15 mouse cellular contexts compared by ENCODE assay signal in genomic region chr5:123103556-123103955, GRCm38 (mm10). TPM values are rescaled to one million over a fixed set of nuclear protein-coding genes. Genes with fewer than 3 reads are reported as not detected.
A peak's percentile ranks its signal among the peaks of the same experiment; 100 is the strongest.
DNase-seq lines count a peak whose midpoint lies in the region; ATAC-seq and TF ChIP-seq lines count a peak whose summit lies in the region.
"Had no signal": no experiment of that assay in that cellular context is flagged by ENCODE, and none has a peak within 500 bp of the region (broad histone marks: within the 10 kb centered on the region; RNA-seq: fewer than 3 reads in every experiment).

No protein-coding gene starts in this region.

- peak; percentile 39 for DNase-seq in gastrocnemius, adult 18-20 months (ENCODE audit: low spot score)
- DNase-seq in gastrocnemius, postnatal 14 days = no peak
- no peak for DNase-seq in liver, embryonic 13.5 days
- DNase-seq in liver, postnatal 0 days = no peak
- peak; percentile 91 for DNase-seq in kidney, adult 9 months
- no peak for DNase-seq in limb, embryonic 14.5 days (ENCODE audit: low spot score)
- DNase-seq in layer of hippocampus, postnatal 25 days (ENCODE audit: extremely low spot score in 1 of 2, low spot score in 1 of 2) = no peak
- no peak for DNase-seq in right cerebral cortex, adult 18-20 months
- DNase-seq: cerebellum, adult 11 months; retina, postnatal 1 day; thymus, adult 2 months had no signal

- peak overlapping the region; percentile 23; the same call in 1 of the 2 replicates for H3K27ac ChIP-seq in liver, embryonic 13.5 days
- no peak overlapping the region for H3K27ac ChIP-seq in liver, postnatal 0 days (ENCODE audit: low read depth)
- no peak overlapping the region for H3K27ac ChIP-seq in limb, embryonic 14.5 days (replicated peaks; ENCODE audit: low read depth, low read length)
- H3K27ac ChIP-seq: hindbrain, embryonic 15.5 days; limb, embryonic 12.5 days had no signal

- no peak overlapping the region for H3K4me2 ChIP-seq in liver, embryonic 13.5 days
- H3K4me2 ChIP-seq in liver, postnatal 0 days (ENCODE audit: low read depth, low read length) = no peak overlapping the region
- no peak overlapping the region for H3K4me2 ChIP-seq in limb, embryonic 14.5 days (replicated peaks; ENCODE audit: low read depth, low read length, severe bottlenecking)
- H3K4me2 ChIP-seq: hindbrain, embryonic 15.5 days; limb, embryonic 12.5 days had no signal

- H3K36me3 ChIP-seq in liver, embryonic 13.5 days = peaks cover 87% of the 10 kb centered on the region
- peaks cover 33% of the 10 kb centered on the region for H3K36me3 ChIP-seq in liver, postnatal 0 days (replicated peaks; ENCODE audit: insufficient read depth, low read length)
- peaks cover 7% of the 10 kb centered on the region; the same call in 1 of the 2 replicates for H3K36me3 ChIP-seq in limb, embryonic 14.5 days (ENCODE audit: control insufficient read depth, insufficient read depth, low read length)

- intact Hi-C loops in gastrocnemius, postnatal 14 days (cut with DNase I; ENCODE audit: low total_unique reads) = no loop called here

- TF ChIP-seq EP300 in liver, postnatal 0 days (IDR thresholded peaks at IDR 0.05; ENCODE audit: low read depth) = no peak

- no peaks in the 10 kb centered on the region for H3K27me3 ChIP-seq in liver, embryonic 13.5 days
- H3K27me3 ChIP-seq in liver, postnatal 0 days (ENCODE audit: insufficient read depth, low read length) = no peaks in the 10 kb centered on the region
- no peaks in the 10 kb centered on the region for H3K27me3 ChIP-seq in limb, embryonic 14.5 days (ENCODE audit: control insufficient read depth, insufficient read depth, low read length)
- H3K27me3 ChIP-seq: hindbrain, embryonic 15.5 days; limb, embryonic 12.5 days had no signal

- WGBS in liver, embryonic 13.5 days (ENCODE audit: insufficient replicate concordance) = 78% methylated on average over 8 of the region's 8 CpGs
- WGBS in liver, postnatal 0 days (ENCODE audit: insufficient replicate concordance) = 86% methylated on average over 8 of the region's 8 CpGs
- 57% methylated on average over 8 of the region's 8 CpGs for WGBS in limb, embryonic 14.5 days

- TF ChIP-seq POLR2A in limb, embryonic 14.5 days (IDR thresholded peaks at IDR 0.05; ENCODE audit: borderline replicate concordance, extremely low read depth, insufficient read depth, insufficient read length) = no peak

- peaks cover 13% of the 10 kb centered on the region for H3K4me1 ChIP-seq in liver, embryonic 13.5 days (replicated peaks)
- no peaks in the 10 kb centered on the region for H3K4me1 ChIP-seq in liver, postnatal 0 days (ENCODE audit: insufficient read depth)
- no peaks in the 10 kb centered on the region for H3K4me1 ChIP-seq in limb, embryonic 14.5 days (ENCODE audit: control insufficient read depth, insufficient read depth, low read length)
- H3K4me1 ChIP-seq: hindbrain, embryonic 15.5 days had no signal

- TF ChIP-seq CTCF in liver, postnatal 0 days (IDR thresholded peaks at IDR 0.05; ENCODE audit: low read depth) = no peak

- H3K9ac ChIP-seq in liver, embryonic 13.5 days = no peak overlapping the region
- H3K9ac ChIP-seq in liver, postnatal 0 days (replicated peaks) = no peak overlapping the region
- no peak overlapping the region for H3K9ac ChIP-seq in limb, embryonic 14.5 days (ENCODE audit: low read depth, low read length, severe bottlenecking)
- H3K9ac ChIP-seq: hindbrain, embryonic 15.5 days; limb, embryonic 12.5 days had no signal

- ATAC-seq in liver, embryonic 13.5 days (ENCODE audit: low read depth) = no peak
- ATAC-seq in liver, postnatal 0 days = no peak
- ATAC-seq in limb, embryonic 14.5 days (ENCODE audit: low FRiP score, low read depth) = peak; percentile 23; the same call in 1 of the 2 replicates

- no peaks in the 10 kb centered on the region for H3K9me3 ChIP-seq in liver, embryonic 13.5 days (replicated peaks)
- no peaks in the 10 kb centered on the region for H3K9me3 ChIP-seq in liver, postnatal 0 days (ENCODE audit: low read length)
- H3K9me3 ChIP-seq in limb, embryonic 14.5 days (ENCODE audit: control insufficient read depth, low read length) = no peaks in the 10 kb centered on the region
- H3K9me3 ChIP-seq: hindbrain, embryonic 15.5 days; limb, embryonic 12.5 days had no signal

- no peak overlapping the region for H3K4me3 ChIP-seq in liver, embryonic 13.5 days (replicated peaks)
- H3K4me3 ChIP-seq in liver, postnatal 0 days (ENCODE audit: low read depth, low read length) = no peak overlapping the region
- H3K4me3 ChIP-seq in limb, embryonic 14.5 days (replicated peaks; ENCODE audit: low read length) = no peak overlapping the region
- H3K4me3 ChIP-seq: hindbrain, embryonic 15.5 days; limb, embryonic 12.5 days had no signal

RNA-seq across cellular contexts. Expression of gene Rhof, which starts 28.9 kb away (rescaled TPM):
- total RNA-seq in gastrocnemius, adult 18-20 months (2021) = under 1 TPM; 0.09 to 0.24 TPM
- under 1 TPM; 0.27 to 0.51 TPM for total RNA-seq in gastrocnemius, postnatal 14 days (2021)
- 2.5 and 3.4 TPM in 2 replicates for polyA plus RNA-seq in liver, embryonic 13.5 days (2015; fragmentation: Nextera tagmentation; extraction: Ambion mirVana)
- 2.1 and 2.4 TPM in 2 replicates for polyA plus RNA-seq in liver, postnatal 0 days (2015; fragmentation: Nextera tagmentation; extraction: Ambion mirVana)
- 5.8 and 6.6 TPM in 2 replicates for polyA plus RNA-seq in limb, embryonic 14.5 days (2012; rRNA removed)
- polyA plus RNA-seq in limb, embryonic 14.5 days (2014; fragmentation: Nextera tagmentation; extraction: Ambion mirVana) = 3.9 and 4.9 TPM in 2 replicates
- 10 to 100 TPM; 47.2 to 48.7 TPM for total RNA-seq in layer of hippocampus, postnatal 25 days (2021)

RNA-seq across cellular contexts. Expression of gene Tmem120b, which starts 35.3 kb away (rescaled TPM):
- 10 to 100 TPM; 16.8 to 19.6 TPM for total RNA-seq in gastrocnemius, adult 18-20 months (2021)
- total RNA-seq in gastrocnemius, postnatal 14 days (2021) = 10 to 100 TPM; 11.9 TPM
- 23.0 and 24.2 TPM in 2 replicates for polyA plus RNA-seq in liver, embryonic 13.5 days (2015; fragmentation: Nextera tagmentation; extraction: Ambion mirVana)
- polyA plus RNA-seq in liver, postnatal 0 days (2015; fragmentation: Nextera tagmentation; extraction: Ambion mirVana) = 12.0 and 12.8 TPM in 2 replicates
- polyA plus RNA-seq in limb, embryonic 14.5 days (2012; rRNA removed) = 21.0 and 21.8 TPM in 2 replicates
- 13.8 and 14.8 TPM in 2 replicates for polyA plus RNA-seq in limb, embryonic 14.5 days (2014; fragmentation: Nextera tagmentation; extraction: Ambion mirVana)
- 10 to 100 TPM; 13.8 to 18.4 TPM for total RNA-seq in layer of hippocampus, postnatal 25 days (2021)

RNA-seq across cellular contexts. Expression of gene Setd1b, which starts 38.4 kb away (rescaled TPM):
- total RNA-seq in gastrocnemius, adult 18-20 months (2021) = 1 to 10 TPM; 9.0 to 9.8 TPM
- total RNA-seq in gastrocnemius, postnatal 14 days (2021) = 10 to 100 TPM; 10.5 to 11.2 TPM
- polyA plus RNA-seq in liver, embryonic 13.5 days (2015; fragmentation: Nextera tagmentation; extraction: Ambion mirVana) = 3.4 and 3.8 TPM in 2 replicates
- polyA plus RNA-seq in liver, postnatal 0 days (2015; fragmentation: Nextera tagmentation; extraction: Ambion mirVana) = 3.6 and 4.3 TPM in 2 replicates
- 15.0 and 17.5 TPM in 2 replicates for polyA plus RNA-seq in limb, embryonic 14.5 days (2012; rRNA removed)
- polyA plus RNA-seq in limb, embryonic 14.5 days (2014; fragmentation: Nextera tagmentation; extraction: Ambion mirVana) = 11.7 and 13.2 TPM in 2 replicates
- 10 to 100 TPM; 26.1 to 36.5 TPM for total RNA-seq in layer of hippocampus, postnatal 25 days (2021)

RNA-seq across cellular contexts. Expression of gene Morn3, which starts 56.7 kb away (rescaled TPM):
- not detected for total RNA-seq in gastrocnemius, adult 18-20 months (2021)
- not detected for total RNA-seq in gastrocnemius, postnatal 14 days (2021)
- not detected in 2 replicates for polyA plus RNA-seq in liver, embryonic 13.5 days (2015; fragmentation: Nextera tagmentation; extraction: Ambion mirVana)
- polyA plus RNA-seq in liver, postnatal 0 days (2015; fragmentation: Nextera tagmentation; extraction: Ambion mirVana) = not detected in 2 replicates
- not detected in 2 replicates for polyA plus RNA-seq in limb, embryonic 14.5 days (2012; rRNA removed)
- not detected in 2 replicates for polyA plus RNA-seq in limb, embryonic 14.5 days (2014; fragmentation: Nextera tagmentation; extraction: Ambion mirVana)
- total RNA-seq in layer of hippocampus, postnatal 25 days (2021) = 1 to 10 TPM in 1 of 2 experiments, not detected in 1; 1.5 TPM
- total RNA-seq: adrenal gland, postnatal 4 days; granulocyte monocyte progenitor cell, adult 5-6 weeks had no signal
- polyA plus RNA-seq: limb, embryonic 12.5 days had no signal

Comparison
In these comparisons a context has a peak if more than half of its experiments do, and no peak if none do; other contexts are left out.
1. DNase-seq: peak in gastrocnemius, adult 18-20 months (single experiment) and kidney, adult 9 months (single experiment); none in gastrocnemius, postnatal 14 days (single experiment), liver, embryonic 13.5 days (single experiment), liver, postnatal 0 days (single experiment), limb, embryonic 14.5 days (single experiment), layer of hippocampus, postnatal 25 days (0 of 2) and right cerebral cortex, adult 18-20 months (single experiment).
2. RNA of gene Rhof, which starts 28.9 kb away (total RNA-seq): 47.2 to 48.7 TPM in layer of hippocampus, postnatal 25 days; 0.27 to 0.51 TPM in gastrocnemius, postnatal 14 days and 0.09 to 0.24 TPM in gastrocnemius, adult 18-20 months; every median in the first group is over 10 times any median in the second.